Mouse (Mus musculus): ENCODE measurements at regions not wholly inside any gene's neighbourhood (a gene's known extent, or its start where the extent isn't known, plus 50 kb on each side); places are given as distances from the start of the nearest gene placed in this dataset.

DNA sequence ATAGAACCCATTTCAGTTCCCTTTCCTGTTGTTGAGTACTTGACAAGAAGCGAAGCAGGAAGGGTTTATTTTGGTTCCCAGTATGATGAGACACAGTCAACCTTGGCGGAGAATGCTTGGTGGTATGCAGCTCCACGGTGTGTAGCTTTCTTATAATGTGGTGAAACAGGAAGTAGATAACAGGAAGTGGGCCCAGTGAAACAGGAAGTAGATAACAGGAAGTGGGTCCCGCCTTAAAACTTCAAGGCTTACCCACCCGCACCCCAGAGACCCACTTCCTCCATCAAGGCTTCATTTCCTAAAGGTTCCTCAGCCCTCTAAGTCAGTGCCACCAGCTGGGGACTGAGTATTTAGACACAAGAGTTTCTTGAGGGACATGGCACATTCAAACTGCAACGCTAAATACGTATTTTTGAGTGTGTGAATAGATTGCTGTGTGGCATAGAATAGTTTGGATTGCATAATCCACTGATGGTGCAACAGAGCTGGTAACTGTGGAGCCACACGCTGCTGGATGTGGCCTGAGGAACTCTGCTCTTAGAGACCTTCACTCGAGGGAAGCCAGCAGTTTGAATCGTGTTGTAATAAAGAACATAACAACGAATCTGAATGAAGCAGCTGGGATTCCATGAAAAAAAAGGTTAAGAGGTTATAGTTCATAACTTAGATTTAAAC is 190.8 kb downstream of the Npr3 start:
- no peak for ATAC-seq (ENCODE audit: insufficient number of reproducible peaks, low FRiP score, low TSS enrichment)

DNA sequence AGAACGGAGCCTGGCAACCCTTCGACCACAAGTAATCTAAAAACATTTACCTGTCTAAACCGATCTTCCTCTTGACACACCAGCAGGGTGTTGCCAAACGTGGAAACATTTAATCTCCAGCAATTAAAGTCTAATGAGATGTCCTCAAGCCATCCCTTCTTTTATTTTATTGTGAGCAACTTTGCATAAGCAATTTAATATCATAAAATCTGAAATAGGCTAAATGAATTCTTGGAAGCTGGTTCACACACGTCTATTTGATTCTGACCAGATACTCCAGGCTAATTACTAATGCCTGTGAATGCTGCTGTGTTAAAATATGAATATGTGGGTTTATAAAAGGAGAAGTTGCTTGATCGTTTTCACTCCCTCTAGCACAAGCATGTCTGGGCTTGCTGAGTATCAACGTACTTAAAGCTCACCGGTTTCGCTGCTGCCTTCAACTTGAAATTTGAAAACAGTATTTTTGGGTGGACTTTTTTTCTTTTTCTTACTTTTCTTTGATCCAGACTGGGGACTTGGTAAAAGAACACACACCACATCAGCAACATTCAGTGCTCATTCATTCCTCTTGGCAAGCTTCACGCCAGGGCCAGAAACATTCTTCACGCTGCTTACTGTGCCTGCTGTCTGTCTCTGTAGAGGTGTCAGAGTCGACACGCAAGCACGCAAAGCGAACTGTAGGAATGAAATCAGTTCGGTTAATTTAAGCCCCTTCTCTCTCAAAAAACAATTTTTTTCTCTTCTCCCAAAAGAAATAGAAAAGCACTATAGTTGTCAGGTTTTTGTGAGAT is 194.4 kb downstream of the Npr3 start:
- no peak for ATAC-seq (ENCODE audit: insufficient number of reproducible peaks, low FRiP score, low TSS enrichment)

DNA sequence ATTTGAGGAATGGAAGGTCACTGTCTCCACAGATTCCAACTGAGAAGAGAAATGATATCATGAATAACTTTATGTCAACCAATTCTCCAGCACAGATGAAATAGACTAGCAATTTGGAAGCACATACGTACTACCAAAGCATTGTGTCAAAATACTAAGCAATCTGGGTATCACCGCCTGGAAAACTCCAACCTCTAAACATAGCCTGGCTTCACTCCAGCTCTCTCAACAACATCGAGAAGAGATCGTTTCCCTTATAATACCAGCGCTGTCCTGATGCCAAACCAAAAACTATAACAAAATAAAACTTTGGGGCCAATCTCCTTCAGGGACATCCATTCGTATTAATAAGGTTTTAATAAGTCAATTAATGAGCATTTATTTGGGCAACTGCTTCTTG is 205.8 kb downstream of the Npr3 start:
- ATAC-seq (ENCODE audit: insufficient number of reproducible peaks, low FRiP score, low TSS enrichment), result no peak

DNA sequence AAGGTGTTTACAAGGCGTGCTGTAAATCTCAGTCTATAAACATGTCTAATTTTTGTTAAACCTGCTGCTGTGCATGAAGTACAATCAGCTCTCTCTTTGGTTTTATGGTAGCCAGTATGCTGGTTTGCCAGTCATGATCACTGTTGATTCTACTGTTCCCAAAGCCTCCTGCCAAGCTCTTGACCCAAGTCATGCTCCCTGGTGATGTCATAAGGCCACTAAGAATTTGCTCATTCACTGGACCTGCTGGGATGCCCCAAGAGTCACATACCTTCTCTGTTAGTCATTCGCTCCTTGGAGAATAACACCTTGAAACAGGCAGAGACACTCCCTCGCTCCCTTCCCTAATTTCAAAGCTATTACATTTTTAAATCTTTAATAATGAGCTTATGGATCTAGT is 207.2 kb downstream of the Npr3 start:
- ATAC-seq (ENCODE audit: insufficient number of reproducible peaks, low FRiP score, low TSS enrichment), result no peak

DNA sequence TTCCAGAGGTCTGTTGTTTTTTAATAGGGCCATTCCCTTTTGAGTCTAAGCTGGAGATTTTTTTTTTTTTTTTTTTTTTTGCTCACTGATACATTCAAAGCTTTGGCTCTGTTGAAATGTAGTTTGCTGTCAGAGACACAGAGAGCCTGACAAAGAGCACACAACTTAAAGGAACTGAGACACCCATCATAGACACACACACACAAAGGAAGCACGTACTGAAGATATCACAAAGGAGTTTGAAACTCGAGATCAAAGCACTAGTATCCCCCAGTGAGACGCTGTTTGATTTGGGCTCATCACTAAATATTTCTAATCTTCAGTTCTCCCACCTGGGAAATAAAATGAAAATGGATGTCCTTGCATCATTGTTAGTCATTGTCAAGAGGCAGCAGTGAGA is 210.0 kb downstream of the Npr3 start:
- no peak for ATAC-seq (ENCODE audit: insufficient number of reproducible peaks, low FRiP score, low TSS enrichment)

DNA sequence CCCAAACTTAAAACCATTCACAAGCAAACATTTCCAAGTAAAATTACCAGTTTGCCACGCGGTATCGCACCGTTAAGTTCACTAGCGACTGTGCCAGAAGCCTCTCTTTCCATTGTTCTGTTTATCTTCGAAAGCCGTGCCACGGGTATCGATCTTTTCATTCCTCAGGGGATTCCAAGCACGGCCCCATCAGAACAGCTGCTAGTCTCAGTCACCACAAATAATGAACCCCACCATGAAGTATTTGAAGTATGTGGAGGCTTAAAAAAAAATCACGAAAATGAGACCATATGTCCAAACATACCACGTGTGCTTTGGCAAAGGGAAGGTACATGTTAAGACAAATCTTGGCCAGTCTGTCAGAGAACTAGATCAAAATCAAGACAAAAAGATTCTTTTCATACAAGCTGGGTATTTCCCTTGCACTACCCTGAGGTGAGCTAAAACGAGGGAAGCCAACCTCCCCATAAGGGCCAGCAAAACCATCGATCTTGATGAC is 213.3 kb downstream of the Npr3 start:
- ATAC-seq (ENCODE audit: insufficient number of reproducible peaks, low FRiP score, low TSS enrichment), result no peak

DNA sequence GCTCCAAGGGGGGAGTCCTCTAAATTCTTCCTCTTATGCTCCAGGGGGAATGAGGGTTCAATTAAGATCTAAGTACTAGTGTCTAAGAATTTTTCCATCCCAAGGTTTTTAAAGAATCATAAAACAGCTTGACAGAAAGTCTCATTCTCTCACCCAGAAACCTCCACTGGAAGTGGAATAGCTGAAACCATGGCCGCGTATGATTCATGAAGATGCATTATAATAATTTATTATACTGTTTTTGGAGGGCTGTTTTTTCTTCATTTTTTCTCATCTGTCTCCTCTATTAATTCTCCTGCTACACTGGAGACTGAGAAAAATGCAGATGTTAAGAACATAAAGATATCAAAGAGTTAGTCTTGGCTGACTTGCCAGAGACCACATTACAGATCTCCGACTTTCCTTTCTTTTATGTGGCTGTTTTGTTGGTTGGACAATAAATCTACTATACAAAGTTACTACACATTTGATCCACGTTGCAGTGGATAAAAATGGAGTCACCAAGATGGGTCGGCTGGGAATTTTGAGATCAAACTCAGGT is 242.2 kb downstream of the Npr3 start:
- ATAC-seq (ENCODE audit: insufficient number of reproducible peaks, low FRiP score, low TSS enrichment), result no peak

DNA sequence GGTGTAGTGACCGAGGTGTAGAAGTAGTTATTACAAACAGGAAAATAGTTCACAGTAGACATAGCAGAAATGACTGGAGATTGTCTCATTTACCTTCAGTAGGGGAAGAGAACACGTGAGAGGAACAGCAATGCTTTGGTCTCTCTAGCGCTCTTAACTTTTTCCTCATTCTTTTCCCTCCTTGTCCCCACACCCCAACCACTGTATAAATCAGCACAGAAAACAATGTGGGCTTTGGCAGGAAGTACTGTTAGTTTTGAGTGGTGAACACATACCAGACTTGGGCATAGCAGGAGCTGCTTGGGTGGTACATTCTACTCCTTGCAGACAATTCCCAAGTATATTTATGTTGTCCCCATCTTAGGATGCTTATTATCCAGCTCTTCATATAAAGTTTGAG is 251.9 kb downstream of the Npr3 start:
- ATAC-seq (ENCODE audit: insufficient number of reproducible peaks, low FRiP score, low TSS enrichment), result no peak

DNA sequence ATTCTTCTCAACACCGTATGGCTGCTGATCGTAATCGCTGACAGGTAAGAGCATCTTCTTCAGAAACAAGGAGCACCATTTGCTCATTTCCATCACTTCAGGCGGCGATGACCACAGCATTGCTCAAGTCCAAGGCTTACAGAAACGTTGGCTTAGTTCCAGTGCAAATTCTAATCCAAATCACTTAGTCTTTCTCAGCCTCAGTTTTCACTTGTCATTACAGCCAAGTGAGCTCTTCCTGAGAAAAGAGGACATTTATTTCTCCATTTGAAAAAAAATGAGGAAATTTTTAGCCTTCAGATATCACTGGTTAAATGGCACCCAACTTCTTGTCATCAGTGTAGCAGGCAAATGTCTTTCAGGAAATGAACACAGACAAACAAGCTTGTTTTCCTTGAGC is 246.8 kb upstream of the Tars start:
- ATAC-seq (ENCODE audit: insufficient number of reproducible peaks, low FRiP score, low TSS enrichment), result no peak

DNA sequence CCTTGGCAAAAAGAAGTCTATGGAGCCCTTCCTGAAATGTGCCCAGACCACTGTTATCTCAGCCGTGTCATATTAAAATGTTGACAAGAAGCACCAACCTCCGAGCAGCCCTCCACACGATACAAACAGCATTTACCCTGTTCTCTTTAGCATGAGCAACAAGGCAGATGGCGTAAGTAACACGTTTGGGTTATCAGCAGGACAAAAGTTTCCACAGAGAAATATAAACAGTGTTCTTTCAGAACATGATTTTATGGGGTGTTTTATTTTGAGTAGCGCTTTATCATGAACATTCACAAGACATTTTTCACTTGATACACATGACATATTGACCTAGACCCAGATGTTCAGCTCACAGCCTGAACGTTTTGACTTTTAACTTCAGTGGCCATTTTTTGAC is 245.3 kb upstream of the Tars start:
- no peak for ATAC-seq (ENCODE audit: insufficient number of reproducible peaks, low FRiP score, low TSS enrichment)

DNA sequence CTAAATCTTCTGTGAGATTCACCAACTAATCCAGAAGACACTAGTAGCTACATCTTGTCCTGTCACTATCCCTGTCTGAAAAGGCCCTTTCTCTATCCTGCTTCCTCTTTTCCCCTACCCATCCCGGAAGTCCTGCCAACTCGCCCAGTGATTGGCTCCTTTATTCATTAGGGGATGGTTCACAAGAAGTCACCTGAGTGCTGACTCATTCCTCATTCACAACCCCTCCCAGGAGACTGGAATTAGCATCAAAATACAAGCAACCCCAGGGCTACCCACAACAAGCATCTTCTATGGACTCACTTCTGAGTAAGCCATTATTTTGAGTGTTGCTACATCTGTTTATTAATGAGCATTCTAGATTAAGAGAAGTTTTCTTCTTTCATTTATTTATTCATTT is 231.2 kb upstream of the Tars start:
- ATAC-seq (ENCODE audit: insufficient number of reproducible peaks, low FRiP score, low TSS enrichment), result no peak

DNA sequence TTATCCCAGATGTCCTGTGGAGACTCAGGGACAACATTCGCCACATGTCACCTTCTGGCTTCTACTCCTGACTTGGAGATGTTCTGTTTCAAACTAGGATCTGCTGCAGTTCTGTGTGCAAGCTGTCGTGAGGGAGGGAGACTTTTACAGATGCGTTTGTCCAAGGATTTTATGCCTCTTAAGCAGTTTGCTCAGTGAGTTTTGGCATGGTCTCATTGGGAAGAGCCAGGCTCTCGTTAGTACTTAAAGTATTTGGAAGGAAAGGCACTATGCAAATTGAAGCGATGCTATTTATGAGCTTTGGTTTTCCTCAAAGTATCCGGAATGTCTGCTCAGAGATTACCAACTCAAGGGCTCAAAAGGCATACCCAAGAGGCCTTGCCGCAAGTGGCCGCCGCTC is 227.0 kb upstream of the Tars start:
- no peak for ATAC-seq (ENCODE audit: insufficient number of reproducible peaks, low FRiP score, low TSS enrichment)

DNA sequence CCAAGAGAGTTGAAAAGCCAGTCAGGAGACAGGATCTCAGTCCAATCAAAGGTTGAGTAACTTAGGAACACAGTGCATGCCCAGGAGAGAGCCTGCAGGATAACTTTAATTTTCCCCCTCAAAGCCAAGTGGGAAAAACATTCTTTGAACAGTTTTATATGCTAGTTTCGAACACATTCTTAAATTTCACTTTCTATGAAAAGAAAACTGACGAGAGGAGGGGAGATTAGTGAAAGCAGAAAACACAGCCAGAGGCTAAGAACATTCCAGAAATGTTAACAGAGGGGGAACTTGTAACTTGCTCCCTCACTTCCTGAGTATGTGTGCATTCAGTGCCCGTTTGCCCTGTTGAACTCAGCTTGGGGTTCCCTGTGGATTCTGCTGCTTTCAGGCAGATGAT is 213.0 kb upstream of the Tars start:
- no peak for ATAC-seq (ENCODE audit: insufficient number of reproducible peaks, low FRiP score, low TSS enrichment)

DNA sequence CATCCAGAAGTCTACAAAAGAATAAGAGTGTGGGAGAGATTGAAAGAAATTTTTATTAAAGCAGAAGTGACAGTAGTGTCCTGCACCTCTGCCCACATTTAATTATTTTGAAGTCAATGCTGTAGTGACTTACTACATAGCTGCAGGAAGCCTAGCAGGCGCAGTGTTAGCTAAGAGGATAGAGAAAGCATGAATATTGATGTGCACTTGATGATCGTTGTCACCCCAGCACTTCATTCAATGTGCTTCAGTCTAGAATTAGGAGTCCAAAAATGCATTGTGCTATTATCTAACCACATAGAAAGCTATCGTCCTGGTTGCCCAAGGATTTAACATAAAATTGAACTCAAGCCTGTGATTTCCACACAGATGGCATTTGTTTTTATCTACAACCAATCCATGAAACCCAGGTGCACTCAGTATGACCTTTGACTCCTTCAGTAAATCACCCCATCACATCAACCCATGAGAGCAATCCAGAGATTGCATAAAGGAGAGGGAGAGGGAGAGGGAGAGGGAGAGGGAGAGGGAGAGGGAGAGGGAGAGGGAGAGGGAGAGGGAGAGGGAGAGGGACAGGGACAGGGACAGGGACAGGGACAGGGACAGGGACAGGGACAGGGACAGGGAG is 210.7 kb upstream of the Tars start:
- no peak for ATAC-seq (ENCODE audit: insufficient number of reproducible peaks, low FRiP score, low TSS enrichment)

DNA sequence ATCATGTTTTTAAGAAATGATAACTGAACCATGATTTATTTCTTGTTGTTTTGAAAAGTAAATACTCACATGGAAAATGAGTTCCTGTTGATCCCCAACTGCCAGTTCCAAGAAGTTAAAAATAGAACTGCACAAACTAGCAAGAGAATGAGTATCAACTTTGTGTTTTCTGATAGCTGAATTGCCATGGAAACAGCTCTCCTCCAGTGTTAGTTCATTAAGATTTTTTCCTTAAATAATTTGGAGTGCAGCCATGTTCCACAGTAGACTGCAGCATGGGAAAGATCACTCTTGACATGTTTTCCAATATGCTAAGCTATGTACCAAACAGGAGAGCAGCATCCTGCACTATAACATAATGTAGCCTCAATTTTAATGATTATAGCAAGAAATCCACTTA is 208.0 kb upstream of the Tars start:
- no peak for ATAC-seq (ENCODE audit: insufficient number of reproducible peaks, low FRiP score, low TSS enrichment)

DNA sequence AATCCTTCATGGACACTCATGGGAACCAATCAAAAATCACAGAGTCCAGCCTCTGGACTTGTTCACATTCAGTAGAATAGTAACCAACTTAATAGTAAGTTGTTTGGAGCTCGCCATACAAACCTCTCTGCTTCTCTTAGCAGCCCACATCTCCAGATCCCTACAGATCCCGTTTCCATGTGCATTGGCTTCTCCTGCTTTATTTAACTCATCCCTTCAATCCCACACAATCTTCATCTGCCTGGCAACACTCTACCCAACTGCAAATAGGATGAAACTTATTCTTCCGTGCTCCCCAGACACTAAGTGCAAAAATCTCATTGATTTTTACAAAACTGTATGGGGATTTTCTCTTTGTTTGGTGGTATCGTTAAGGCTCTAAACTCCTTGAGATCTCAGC is 206.2 kb upstream of the Tars start:
- no peak for ATAC-seq (ENCODE audit: insufficient number of reproducible peaks, low FRiP score, low TSS enrichment)

DNA sequence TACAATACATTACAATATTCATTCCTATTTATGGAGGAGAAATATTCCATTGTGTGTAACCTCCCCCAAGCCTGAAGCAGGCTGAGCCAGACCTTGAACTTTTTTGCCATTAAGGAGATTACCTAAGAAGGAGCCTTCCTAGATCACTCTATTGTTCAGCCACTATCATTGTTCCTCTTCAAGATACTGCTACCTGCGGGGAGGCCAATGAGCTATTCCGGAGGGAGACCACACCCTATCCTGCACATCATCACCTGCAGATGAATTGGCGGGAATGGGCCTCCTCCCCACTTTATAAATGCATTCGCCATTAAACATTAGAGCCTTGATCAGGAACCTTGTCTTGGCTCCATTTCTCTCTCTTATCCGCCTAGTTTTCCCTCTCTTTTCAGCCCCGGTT is 197.6 kb upstream of the Tars start:
- ATAC-seq (ENCODE audit: insufficient number of reproducible peaks, low FRiP score, low TSS enrichment), result no peak

DNA sequence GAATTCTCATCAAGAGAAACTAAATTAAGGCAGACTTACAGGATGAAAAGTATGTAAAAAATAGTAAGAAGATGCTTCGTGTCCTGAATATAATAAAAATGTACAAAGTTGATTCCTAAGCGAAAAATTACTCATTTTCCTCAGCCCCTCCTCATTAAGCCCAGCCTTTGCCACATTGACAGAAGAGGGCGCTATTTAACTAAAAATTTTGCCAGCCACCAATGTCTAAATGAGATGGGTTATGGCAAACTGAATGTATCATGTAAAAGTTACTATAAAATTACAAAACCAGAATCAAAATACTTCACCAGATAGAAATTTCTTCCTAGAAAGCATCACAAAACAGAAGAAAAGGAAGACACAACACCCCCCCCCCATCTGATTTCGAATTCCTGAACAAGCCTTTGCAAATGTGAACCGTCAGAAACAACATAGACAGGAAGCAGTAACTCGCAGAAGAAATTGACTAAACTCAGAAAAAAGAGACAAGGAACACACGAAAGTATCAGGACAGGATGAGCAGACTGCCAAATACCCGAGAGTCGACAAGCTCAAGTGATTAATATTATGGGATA is 191.2 kb upstream of the Tars start:
- ATAC-seq (ENCODE audit: insufficient number of reproducible peaks, low FRiP score, low TSS enrichment), result no peak

DNA sequence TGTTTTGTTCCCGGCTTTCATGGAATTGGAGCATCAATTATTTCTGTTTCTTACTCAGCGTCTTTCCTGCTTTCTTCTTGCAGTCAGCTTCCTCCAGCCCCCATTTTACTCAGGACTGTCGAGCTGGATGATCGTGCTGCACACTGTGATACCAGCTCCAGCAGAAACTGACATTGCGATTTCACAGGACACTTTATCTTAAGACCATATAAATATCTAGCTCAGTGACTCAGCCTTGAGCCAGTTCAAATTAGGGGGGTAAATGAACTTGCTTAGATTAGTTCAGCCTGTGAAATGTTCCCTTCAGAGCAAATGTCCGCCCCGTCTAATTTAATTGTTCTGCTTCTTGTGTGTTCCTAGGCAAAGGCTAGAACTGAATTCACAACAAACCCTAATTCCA is 190.3 kb upstream of the Tars start:
- ATAC-seq (ENCODE audit: insufficient number of reproducible peaks, low FRiP score, low TSS enrichment), result no peak

DNA sequence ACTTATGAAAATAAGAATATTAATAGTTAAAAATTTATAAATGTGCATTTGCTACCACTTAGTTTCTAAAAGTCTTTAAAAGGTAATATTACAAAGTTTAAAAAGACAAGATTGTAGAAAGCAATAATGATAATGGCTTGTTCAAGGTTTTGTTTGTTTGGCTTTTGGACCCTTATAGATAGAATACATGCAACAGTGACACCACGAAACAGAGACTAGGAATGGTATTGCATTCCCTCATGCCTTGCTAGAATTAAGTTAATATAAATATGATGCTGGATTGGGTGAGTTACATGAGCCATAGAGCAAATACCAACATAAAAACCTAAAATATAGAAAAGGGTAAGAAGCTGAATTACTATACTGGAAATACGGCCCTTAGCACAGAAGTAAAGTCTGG is 186.9 kb upstream of the Tars start:
- ATAC-seq (ENCODE audit: insufficient number of reproducible peaks, low FRiP score, low TSS enrichment), result no peak

DNA sequence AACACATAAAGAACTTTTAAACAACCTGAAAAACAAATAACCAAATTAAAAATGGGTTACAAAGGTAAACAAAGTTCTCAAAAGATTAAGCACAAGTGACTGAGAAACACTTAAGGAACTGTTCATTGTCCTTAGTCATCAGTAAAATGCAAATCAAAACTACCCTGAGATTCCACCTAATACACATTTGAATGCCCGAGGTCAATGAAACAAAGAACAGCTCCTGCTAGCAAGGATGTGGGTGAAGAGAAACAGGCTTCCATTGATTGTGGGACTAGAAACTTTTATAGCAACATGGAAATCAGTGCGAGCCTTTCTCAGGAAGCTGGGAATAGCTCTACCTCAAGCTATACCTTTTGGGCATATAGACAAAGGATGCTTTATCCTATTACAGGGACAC is 184.7 kb upstream of the Tars start:
- no peak for ATAC-seq (ENCODE audit: insufficient number of reproducible peaks, low FRiP score, low TSS enrichment)

Measured in cerebellum, adult (tissue).